Mouse (Mus musculus) brain, adult 2 months (tissue): ENCODE results near the gene Irf9.
A peak's percentile ranks its signal among the peaks of the same experiment; 100 is the strongest.

ENCODE experiments used
- DNase-seq: peaks from one replicate; pipeline ENCODE4 v3.0.0; 2011; ENCODE audit warnings: low read depth, low spot score

Gene Irf9

GRCm38 (mm10) chr14:55603271-55603632, at the start of gene Irf9:
Gene Irf9, plus strand, starts transcription at chr14:55603571.
- no peak for DNase-seq

- no peak for DNase-seq
These were observed 48.7 kb upstream of the Irf9 start for GRCm38 (mm10) chr14:55554635-55555034.

- DNase-seq, result no peak
These were observed 47.6 kb upstream of the Irf9 start for GRCm38 (mm10) chr14:55555788-55556187.

GRCm38 (mm10) chr14:55557003-55557402, 46.4 kb upstream of the Irf9 start:
- peak; percentile 89 for DNase-seq

- DNase-seq, result no peak
These were observed 45.8 kb upstream of the Irf9 start for GRCm38 (mm10) chr14:55557587-55557986.

GRCm38 (mm10) chr14:55558740-55559448, 44.5 kb upstream of the Irf9 start:
- no peak for DNase-seq

- peak; percentile 97 for DNase-seq
These were observed 43.6 kb upstream of the Irf9 start, which contains the start of gene Dcaf11 for GRCm38 (mm10) chr14:55559799-55560201. Gene Dcaf11, plus strand, starts transcription at chr14:55560006.

- DNase-seq, result peak; percentile 100
These were observed 42.9 kb upstream of the Irf9 start, which contains the start of gene A730061H03Rik for GRCm38 (mm10) chr14:55560202-55561073. Gene A730061H03Rik, minus strand, starts transcription at chr14:55560406.

- DNase-seq, result no peak
These were observed 41.5 kb upstream of the Irf9 start for GRCm38 (mm10) chr14:55561860-55562259.

GRCm38 (mm10) chr14:55563249-55563648, 40.1 kb upstream of the Irf9 start:
- DNase-seq, result no peak

- no peak for DNase-seq
These were observed 37.6 kb upstream of the Irf9 start for GRCm38 (mm10) chr14:55565748-55566147.

GRCm38 (mm10) chr14:55567496-55567895, 35.9 kb upstream of the Irf9 start:
- DNase-seq, result no peak

GRCm38 (mm10) chr14:55570588-55570987, 32.8 kb upstream of the Irf9 start:
- no peak for DNase-seq

GRCm38 (mm10) chr14:55571760-55572159, 31.6 kb upstream of the Irf9 start:
- no peak for DNase-seq

- no peak for DNase-seq
These were observed 28.1 kb upstream of the Irf9 start, which contains the start of gene Fitm1 for GRCm38 (mm10) chr14:55575302-55575701. Gene Fitm1, plus strand, starts transcription at chr14:55575617.

GRCm38 (mm10) chr14:55575711-55576110, 27.7 kb upstream of the Irf9 start:
- DNase-seq, result no peak

GRCm38 (mm10) chr14:55576376-55576775, 27.0 kb upstream of the Irf9 start:
- peak; percentile 48 for DNase-seq

GRCm38 (mm10) chr14:55577871-55578667, 25.3 kb upstream of the Irf9 start, which contains the start of gene Psme1:
Gene Psme1, plus strand, starts transcription at chr14:55578123.
- peak; percentile 78 for DNase-seq

- DNase-seq, result no peak
These were observed 24.6 kb upstream of the Irf9 start for GRCm38 (mm10) chr14:55578668-55579269.

GRCm38 (mm10) chr14:55579511-55580496, 23.6 kb upstream of the Irf9 start:
- DNase-seq, result no peak
